Comparison of ENCODE assay signal across 10 mouse cellular contexts in genomic region chr7:143505411-143505810, GRCm38 (mm10). TPM values are rescaled to one million over a fixed set of nuclear protein-coding genes. Genes with fewer than 3 reads are reported as not detected.
"Had no signal": no experiment of that assay in that cellular context is flagged by ENCODE, and none has a peak within 500 bp of the region (broad histone marks: within the 10 kb centered on the region; RNA-seq: fewer than 3 reads in every experiment).

No protein-coding gene starts in this region.

- H3K9ac ChIP-seq: lung, embryonic 15.5 days; midbrain, embryonic 13.5 days; midbrain, embryonic 15.5 days; neural tube, embryonic 12.5 days had no signal

- H3K36me3 ChIP-seq: lung, embryonic 15.5 days; midbrain, embryonic 13.5 days; midbrain, embryonic 15.5 days; neural tube, embryonic 12.5 days had no signal

- H3K4me3 ChIP-seq: lung, embryonic 15.5 days; megakaryocyte, embryonic 14.5 days; midbrain, embryonic 13.5 days; midbrain, embryonic 15.5 days; neural tube, embryonic 12.5 days had no signal

- H3K9me3 ChIP-seq: lung, embryonic 15.5 days; megakaryocyte, embryonic 14.5 days; midbrain, embryonic 13.5 days; midbrain, embryonic 15.5 days; neural tube, embryonic 12.5 days had no signal

- H3K27ac ChIP-seq: lung, embryonic 15.5 days; macrophage; midbrain, embryonic 13.5 days; midbrain, embryonic 15.5 days; neural tube, embryonic 12.5 days had no signal

- ATAC-seq: lung, postnatal 0 days; midbrain, embryonic 13.5 days; midbrain, embryonic 15.5 days had no signal

RNA-seq across cellular contexts. Expression of gene Phlda2, which starts 2.5 kb away (rescaled TPM):
- total RNA-seq: monocyte, adult 5-6 weeks; neutrophil, adult 5-6 weeks had no signal
- polyA plus RNA-seq: macrophage; neural tube, embryonic 14.5 days had no signal

RNA-seq across cellular contexts. Expression of gene Slc22a18, which starts 31.9 kb away (rescaled TPM):
- total RNA-seq: monocyte, adult 5-6 weeks; neutrophil, adult 5-6 weeks had no signal
